Mouse (Mus musculus): ENCODE measurements around the gene Cdca8.

Cdca8 gene

GRCm38 (mm10) chr4:124951036-124951433 lies 11.9 kb upstream of the Cdca8 start:
- no peak for DNase-seq

GRCm38 (mm10) chr4:124950181-124951035 lies 11.3 kb upstream of the Cdca8 start:
- DNase-seq, result no peak

GRCm38 (mm10) chr4:124949488-124949887 lies 10.4 kb upstream of the Cdca8 start:
- no peak for DNase-seq

DNA sequence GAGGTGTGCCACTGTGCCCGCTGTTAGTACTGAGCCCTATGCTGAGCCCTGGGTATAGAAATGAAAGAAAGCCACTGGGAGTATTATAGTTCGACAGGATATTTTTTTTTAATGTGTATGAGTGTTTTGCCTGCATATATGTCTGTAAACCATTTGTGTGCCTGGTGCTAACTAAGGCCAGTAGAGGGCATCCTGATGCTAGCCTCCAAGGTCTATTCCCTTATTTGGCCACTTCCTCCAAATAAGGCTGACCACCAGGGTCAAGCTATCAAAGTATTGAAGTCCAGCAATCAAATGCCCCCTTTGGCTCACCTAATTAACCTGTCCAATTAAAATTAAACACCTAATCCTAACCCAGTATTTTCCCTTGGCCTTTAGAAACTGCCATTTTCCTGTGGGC lies 5.8 kb upstream of the Cdca8 start:
- no peak for DNase-seq

GRCm38 (mm10) chr4:124943781-124944180 lies 4.7 kb upstream of the Cdca8 start:
- no peak for DNase-seq

DNA sequence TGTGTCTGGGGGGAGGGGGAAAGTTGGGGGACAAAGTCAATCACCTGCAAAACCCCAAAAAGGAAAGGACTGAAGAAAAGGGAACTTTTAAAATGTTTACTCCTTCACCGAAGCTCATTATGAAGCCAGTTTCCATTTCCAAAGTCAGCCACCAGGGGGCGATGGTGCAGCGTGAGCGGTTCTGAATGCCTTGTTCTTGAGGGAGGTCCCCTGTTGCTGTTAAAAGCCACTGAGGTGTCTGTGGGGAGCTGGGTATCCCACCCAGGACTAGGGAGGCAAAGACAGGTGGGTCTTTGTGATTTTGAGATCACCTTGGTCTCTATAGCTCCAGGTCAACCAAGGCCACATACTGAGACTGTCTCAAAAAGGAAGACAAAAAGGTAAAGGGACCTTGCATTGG lies 3.9 kb upstream of the Cdca8 start:
- DNase-seq, result peak; percentile 95

- peak; percentile 88 for DNase-seq
These were observed 2.3 kb downstream of the Cdca8 start, which contains the start of gene 9930104L06Rik for GRCm38 (mm10) chr4:124936613-124937471. Gene 9930104L06Rik, plus strand, starts transcription at chr4:124937048.

DNA sequence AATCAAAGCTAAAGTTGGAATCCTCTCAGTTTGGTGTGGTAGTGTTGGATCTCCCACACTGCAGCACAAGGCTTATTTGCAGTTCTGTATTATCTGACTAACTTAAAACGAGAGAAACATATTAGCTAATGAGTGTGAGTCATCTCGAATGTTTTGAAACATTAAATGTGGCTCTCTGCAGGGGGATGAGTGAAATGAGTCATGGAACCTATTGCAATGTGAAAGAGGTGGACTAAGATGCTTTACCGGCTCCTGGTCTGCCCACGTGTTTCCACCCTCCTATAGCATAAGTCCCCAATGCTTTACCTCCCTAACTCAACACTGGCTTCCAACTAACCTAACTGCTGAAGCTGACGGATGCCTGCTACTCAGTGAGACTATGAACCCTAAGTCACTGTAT lies 11.0 kb downstream of the Cdca8 start:
- no peak for DNase-seq

- peak; percentile 59 for DNase-seq
These were observed 32.9 kb downstream of the Cdca8 start for GRCm38 (mm10) chr4:124905971-124906822.

GRCm38 (mm10) chr4:124905417-124905816 lies 33.7 kb downstream of the Cdca8 start:
- DNase-seq, result no peak

GRCm38 (mm10) chr4:124899906-124900305 lies 39.2 kb downstream of the Cdca8 start:
- DNase-seq, result no peak

GRCm38 (mm10) chr4:124898428-124898827 lies 40.7 kb downstream of the Cdca8 start:
- no peak for DNase-seq

DNA sequence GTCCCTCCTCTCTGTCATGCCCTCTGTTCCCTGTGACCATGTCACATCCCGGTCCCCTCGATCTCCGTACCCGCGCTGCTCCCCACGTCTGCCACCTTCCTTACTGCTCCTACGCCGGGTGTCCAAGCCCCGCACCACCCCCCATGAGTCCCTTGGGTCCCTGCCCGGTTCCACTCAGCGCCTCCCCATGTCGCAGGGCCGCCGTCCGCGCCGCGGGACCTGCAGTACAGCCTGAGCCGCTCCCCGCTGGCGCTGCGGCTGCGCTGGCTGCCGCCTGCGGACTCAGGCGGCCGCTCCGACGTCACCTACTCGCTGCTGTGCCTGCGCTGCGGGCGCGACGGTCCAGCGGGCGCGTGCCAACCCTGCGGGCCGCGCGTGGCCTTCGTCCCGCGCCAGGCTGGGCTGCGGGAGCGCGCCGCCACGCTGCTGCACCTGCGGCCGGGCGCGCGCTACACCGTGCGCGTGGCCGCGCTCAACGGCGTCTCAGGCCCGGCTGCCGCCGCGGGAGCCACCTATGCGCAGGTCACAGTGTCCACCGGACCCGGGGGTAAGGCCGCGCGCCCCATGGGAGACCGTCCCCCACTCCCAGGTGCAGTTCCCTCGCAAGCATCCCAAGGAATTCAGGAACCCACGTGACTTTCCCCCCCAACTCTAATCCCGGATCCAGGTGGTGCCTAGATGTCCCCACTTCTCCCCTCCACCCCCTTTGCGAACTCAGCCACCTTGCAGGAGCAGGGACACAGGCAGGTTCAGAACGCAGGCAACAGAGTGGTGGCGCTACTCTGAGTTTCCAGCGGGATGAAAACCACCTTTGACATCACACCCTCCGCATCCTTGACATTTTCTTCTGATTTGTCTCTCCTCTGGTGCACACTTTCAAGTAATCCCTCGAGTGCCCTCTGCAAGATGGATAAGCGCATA lies 44.3 kb downstream of the Cdca8 start:
- peak; percentile 49 for DNase-seq

- DNase-seq, result no peak
These were observed 45.3 kb downstream of the Cdca8 start for GRCm38 (mm10) chr4:124893769-124894168.

- no peak for DNase-seq
These were observed 48.3 kb downstream of the Cdca8 start for GRCm38 (mm10) chr4:124890831-124891230.

DNA sequence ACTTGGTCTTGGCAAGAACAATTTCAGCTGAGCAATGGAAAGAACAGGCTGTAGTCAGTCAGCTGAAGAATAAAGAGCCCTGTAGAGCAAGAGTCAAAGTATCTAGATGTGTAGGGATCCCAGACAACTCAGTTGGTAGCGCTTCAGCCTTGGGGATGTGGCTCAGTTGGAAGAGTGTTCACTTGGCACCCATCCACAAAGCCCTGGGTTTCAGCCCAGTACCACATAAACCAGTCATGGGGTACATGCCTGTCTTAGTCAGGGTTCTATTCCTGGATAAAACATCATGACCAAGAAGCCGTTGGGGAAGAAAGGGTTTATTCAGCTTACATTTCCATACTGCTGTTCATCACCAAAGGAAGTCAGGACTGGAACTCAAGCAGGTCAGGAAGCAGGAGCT lies 49.2 kb downstream of the Cdca8 start:
- DNase-seq, result no peak

GRCm38 (mm10) chr4:124888702-124889101 lies 50.4 kb downstream of the Cdca8 start:
- no peak for DNase-seq

- DNase-seq, result peak; percentile 54
These were observed 56.9 kb downstream of the Cdca8 start for GRCm38 (mm10) chr4:124882151-124882729.

DNA sequence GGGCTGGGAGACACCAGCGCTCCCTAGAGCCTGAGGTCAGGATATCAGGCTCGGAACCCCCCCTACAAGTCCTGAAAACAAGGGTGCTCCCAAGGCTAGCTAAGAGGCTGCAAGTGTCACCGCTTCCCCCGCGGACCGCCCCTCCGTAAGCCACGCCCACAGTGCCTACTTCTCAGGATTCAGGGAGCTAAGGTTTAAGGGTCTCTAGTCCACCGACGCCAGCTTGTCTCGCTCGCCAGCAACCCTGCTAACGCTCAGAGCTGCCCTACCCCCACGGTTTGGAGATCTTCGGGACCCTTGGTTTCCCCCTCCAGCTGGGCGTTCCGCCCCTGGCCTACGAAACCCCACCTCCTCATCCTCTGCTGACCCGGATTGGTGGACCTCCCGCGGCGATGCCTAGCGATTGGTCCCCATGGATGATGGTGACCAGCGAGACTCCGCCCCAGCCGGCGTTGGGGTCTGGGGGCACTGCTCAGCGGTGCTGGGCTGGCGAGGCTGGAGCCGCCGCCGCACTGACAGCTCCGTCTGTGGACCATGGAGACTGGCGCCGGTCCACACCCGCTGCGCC lies 57.7 kb downstream of the Cdca8 start:
- DNase-seq, result peak; percentile 87

GRCm38 (mm10) chr4:124880599-124880998 lies 58.5 kb downstream of the Cdca8 start, which contains the start of gene Epha10:
Gene Epha10, plus strand, starts transcription at chr4:124880899.
- no peak for DNase-seq

DNA sequence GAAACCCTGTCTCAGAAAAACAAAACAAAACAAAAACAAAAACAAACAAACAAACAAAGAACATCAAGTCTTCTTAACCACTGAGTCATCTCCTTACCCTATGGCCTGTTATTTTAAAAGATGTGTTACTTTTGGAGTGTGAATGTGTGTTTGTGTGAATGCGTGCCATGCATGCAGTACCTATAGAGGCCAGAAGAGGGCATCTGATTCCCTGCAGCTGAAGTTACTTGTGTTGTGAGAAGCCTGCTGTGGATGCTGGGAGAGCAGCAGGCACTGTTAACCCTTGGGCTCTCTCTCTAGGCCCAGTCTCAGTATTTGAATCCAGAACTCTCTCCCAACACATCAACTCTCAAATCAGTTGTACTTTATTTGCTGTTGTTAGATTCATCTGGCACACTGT lies 66.4 kb downstream of the Cdca8 start:
- no peak for DNase-seq
